Mouse (Mus musculus) hindbrain, postnatal 0 days (tissue): ENCODE data around the gene Intu. TPM values are rescaled to one million over a fixed set of nuclear protein-coding genes. Genes with fewer than 3 reads are reported as not detected.

ENCODE experiments used
- ATAC-seq: fragments of 200-750 bp; cut with Nextera tagmentation; 2 replicates; pipeline ENCODE4 v1.8.0; 2017; ENCODE audit warnings: mild to moderate bottlenecking, moderate TSS enrichment, moderate library complexity
- DNase-seq: peaks from one replicate; pipeline ENCODE4 v3.0.0-alpha.2; 2015; ENCODE audit warnings: low spot score
- H3K27ac ChIP-seq: fragments of 300-500 bp; sonication (generic); 2 replicates; pipeline ENCODE4 v1.5.1; 2014; ENCODE audit warnings: mild to moderate bottlenecking
- H3K27me3 ChIP-seq: fragments of 300-500 bp; sonication (generic); 2 replicates; pipeline ENCODE4 v1.6.1; 2014; ENCODE audit warnings: low read length, mixed read lengths; ENCODE audit not compliant: insufficient read depth
- H3K36me3 ChIP-seq: fragments of 300-500 bp; sonication (generic); 2 replicates; pipeline ENCODE4 v1.6.1; 2014; ENCODE audit warnings: low read length, mixed read lengths; ENCODE audit not compliant: insufficient read depth
- H3K4me1 ChIP-seq: fragments of 300-500 bp; sonication (generic); 2 replicates; pipeline ENCODE4 v1.6.1; 2014; ENCODE audit warnings: antibody characterized with exemption, low read length, mixed read lengths; ENCODE audit not compliant: insufficient read depth
- H3K4me2 ChIP-seq: fragments of 300-500 bp; sonication (generic); 2 replicates; pipeline ENCODE4 v1.6.1; 2014; ENCODE audit warnings: low read depth, mild to moderate bottlenecking, low read length, moderate library complexity, mixed read lengths
- H3K4me3 ChIP-seq: fragments of 300-500 bp; sonication (generic); 2 replicates; pipeline ENCODE4 v1.5.1; 2014; ENCODE audit warnings: low read length
- H3K9ac ChIP-seq: fragments of 300-500 bp; sonication (generic); replicated peaks from 2 replicates; pipeline ENCODE4 v1.6.1; 2014; ENCODE audit warnings: mild to moderate bottlenecking, low read length, moderate library complexity, mixed read lengths
- H3K9me3 ChIP-seq: fragments of 300-500 bp; sonication (generic); 2 replicates; pipeline ENCODE4 v1.6.1; 2016; ENCODE audit warnings: low read length, mixed read lengths
- CTCF ChIP-seq: IDR thresholded peaks from 2 replicates; pipeline ENCODE4 v1.5.1; 2016; ENCODE audit warnings: antibody characterized with exemption, control low read depth, low read depth
- WGBS: fragments of 180-500 bp; shearing (Covaris S2); extraction: QIAGEN DNeasy Blood & Tissue Kit; methylation state at CpG from one replicate; pipeline ENCODE4 v1.1.7; 2014; 5-methylcytosine and 5-hydroxymethylcytosine counted together
- polyA plus RNA-seq: library from polyadenylated mRNA; unstranded; fragments of >200 nt; fragmentation: Nextera tagmentation; extraction: Ambion mirVana; gene quantifications from 2 replicates; pipeline ENCODE4 v1.2.1, GENCODE M21; 2015
- total RNA-seq: library from RNA; depleted of rRNA; stranded (reverse); fragments of >200 nt; gene quantifications from 2 replicates; pipeline ENCODE4 v1.2.3, GENCODE M21; 2014

The Intu gene
- total and polyA plus RNA-seq, 2 experiments from 2014 or later, result 2.5 to 6.3 TPM

DNA sequence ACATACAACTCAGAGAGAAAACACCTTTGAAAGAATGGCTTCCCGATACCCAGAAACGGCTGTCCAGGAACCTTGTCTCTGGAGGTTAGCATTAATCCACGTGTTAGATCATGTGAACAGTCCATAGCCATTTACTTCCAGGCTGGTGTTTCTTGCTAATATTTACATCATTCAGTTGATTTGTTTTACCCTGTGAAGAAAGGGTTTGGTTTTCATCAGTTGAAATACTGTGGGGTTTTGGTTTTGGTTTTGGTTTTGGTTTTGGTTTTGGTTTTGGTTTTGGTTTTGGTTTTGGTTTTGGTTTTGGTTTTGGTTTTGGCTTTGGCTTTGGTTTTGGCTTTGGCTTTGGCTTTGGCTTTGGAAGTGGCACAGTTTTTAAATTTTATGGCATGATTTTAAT, 5.0 kb upstream of the Intu start:
- H3K4me2 ChIP-seq, result no peak overlapping the region
- no peak overlapping the region for H3K4me3 ChIP-seq
- TF ChIP-seq CTCF, result no peak
- no peak overlapping the region for H3K9ac ChIP-seq
- WGBS, result 88% methylated on average over 3 of the region's 3 CpGs
- peaks cover 7% of the 10 kb centered on the region; the same call in 1 of the 2 replicates for H3K4me1 ChIP-seq
- no peaks in the 10 kb centered on the region for H3K27me3 ChIP-seq
- no peak for ATAC-seq
- no peaks in the 10 kb centered on the region for H3K9me3 ChIP-seq
- H3K36me3 ChIP-seq, result no peaks in the 10 kb centered on the region
- no peak overlapping the region for H3K27ac ChIP-seq
- no peak for DNase-seq

DNA sequence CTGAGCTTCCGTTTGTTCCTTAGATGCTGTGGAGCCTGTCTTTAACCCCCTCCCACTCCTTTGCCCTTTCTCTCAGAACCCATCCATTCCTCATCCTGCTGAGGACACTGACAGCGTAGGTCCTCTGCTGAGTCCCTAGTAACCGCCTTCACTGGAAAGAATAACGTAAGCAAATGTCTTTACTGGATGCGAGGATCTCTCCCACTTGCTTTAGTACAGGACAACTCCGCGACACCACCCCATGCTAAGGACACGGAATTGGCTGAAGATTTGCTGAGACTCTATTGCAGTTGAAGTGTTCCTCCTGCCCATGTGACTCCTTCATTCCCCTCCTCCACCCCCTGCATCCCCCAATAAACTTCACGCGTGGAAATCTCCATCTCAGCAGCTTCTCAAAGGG, 3.9 kb upstream of the Intu start:
- Histone ChIP-seq H3K4me2 (peak overlapping the region; percentile 24; the same call in 1 of the 2 replicates), H3K9ac (no peak overlapping the region), H3K4me3 (no peak overlapping the region), H3K9me3 (no peaks in the 10 kb centered on the region), H3K27ac (no peak overlapping the region), H3K4me1 (peaks cover 7% of the 10 kb centered on the region; the same call in 1 of the 2 replicates), H3K36me3 (no peaks in the 10 kb centered on the region), H3K27me3 (no peaks in the 10 kb centered on the region)
- ATAC-seq (no peak), DNase-seq (no peak)
- no peak for TF ChIP-seq CTCF
- 31% methylated on average over 10 of the region's 10 CpGs for WGBS

DNA sequence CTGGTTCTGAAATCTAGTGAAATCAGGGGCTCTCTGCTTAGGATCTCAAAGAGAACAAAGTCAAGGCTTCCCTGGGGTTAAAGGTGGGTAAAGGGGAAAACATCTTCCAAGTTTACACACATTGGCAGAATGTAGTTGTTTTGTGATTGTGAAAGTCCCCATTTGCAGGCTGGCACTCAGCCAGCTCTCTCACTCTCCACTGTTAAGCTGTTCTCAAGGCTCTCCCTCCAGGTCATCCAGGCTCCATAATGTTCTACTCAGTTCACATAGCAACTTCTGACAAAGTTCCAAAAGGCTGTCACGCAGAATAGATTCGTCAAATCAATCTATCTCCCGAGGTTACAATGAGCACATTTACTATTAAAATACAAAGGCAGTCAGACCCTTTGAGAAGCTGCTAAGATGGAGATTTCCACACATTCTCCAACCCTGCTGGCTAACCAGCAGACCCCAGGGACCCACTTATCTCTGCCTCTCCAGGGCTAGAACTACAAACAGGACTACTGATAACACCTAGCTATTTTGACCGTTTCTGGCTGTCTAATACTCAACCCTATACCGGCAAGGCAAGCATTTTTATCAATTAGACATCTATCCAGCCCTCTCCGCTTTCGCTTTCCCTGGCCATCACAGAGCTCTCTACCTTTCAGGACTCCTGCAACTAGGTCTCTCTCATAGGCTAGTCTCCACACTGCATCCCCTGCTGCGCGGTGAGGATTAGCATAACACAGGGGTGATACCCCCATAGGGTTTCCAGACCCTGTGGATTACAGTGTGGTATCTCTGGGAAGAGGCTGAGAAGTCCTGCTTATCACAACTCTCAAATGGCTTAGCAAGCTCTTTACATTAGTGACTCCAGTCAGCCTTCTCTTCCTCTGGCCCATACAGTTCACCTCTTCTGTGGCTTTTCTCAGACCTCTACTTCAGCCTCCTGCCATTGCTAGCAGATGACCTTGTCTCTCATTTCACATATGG, 2.8 kb upstream of the Intu start:
- 21% methylated on average over 9 of the region's 9 CpGs for WGBS
- DNase-seq, result peak; percentile 27

DNA sequence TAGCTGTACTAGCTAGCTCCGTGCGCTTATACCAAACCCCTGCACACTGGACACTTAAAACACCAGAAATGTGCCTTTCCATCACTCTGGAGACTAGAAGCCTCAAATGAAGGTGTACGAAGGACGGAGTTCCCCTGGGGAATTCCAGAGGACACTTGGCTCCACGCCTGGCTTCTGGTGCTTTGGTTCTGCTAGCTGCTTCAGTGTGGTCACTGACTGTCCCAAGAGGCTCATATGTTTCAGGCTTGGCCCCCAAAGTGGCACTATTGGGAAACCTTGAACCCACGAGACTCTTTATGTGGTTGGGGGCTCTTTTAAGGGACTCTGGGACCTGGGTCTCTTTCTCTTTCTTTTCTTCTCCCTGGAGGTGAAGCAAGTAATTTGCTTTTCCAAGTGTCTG, 2.1 kb upstream of the Intu start:
- DNase-seq (no peak), ATAC-seq (no peak)
- no peaks in the 10 kb centered on the region for H3K36me3 ChIP-seq
- H3K4me3 ChIP-seq, result no peak overlapping the region
- no peaks in the 10 kb centered on the region for H3K9me3 ChIP-seq
- 61% methylated on average over 6 of the region's 6 CpGs for WGBS
- no peaks in the 10 kb centered on the region for H3K27me3 ChIP-seq
- H3K9ac ChIP-seq, result no peak overlapping the region
- H3K4me1 ChIP-seq, result peaks cover 7% of the 10 kb centered on the region; the same call in 1 of the 2 replicates
- H3K4me2 ChIP-seq, result no peak overlapping the region
- H3K27ac ChIP-seq, result no peak overlapping the region
- TF ChIP-seq CTCF, result no peak

More for the DNA sequence above, 2.8 kb upstream of the Intu start:
- H3K9ac ChIP-seq, result no peak overlapping the region
- no peaks in the 10 kb centered on the region for H3K36me3 ChIP-seq
- H3K27me3 ChIP-seq, result no peaks in the 10 kb centered on the region
- no peak for TF ChIP-seq CTCF
- no peak overlapping the region for H3K4me3 ChIP-seq
- peaks cover 7% of the 10 kb centered on the region; the same call in 1 of the 2 replicates for H3K4me1 ChIP-seq
- no peak overlapping the region for H3K27ac ChIP-seq
- H3K9me3 ChIP-seq, result no peaks in the 10 kb centered on the region
- H3K4me2 ChIP-seq, result 0 out of 2 replicates have a peak overlapping the region, but pooled peaks have one; percentile 24
- ATAC-seq, result no peak

DNA sequence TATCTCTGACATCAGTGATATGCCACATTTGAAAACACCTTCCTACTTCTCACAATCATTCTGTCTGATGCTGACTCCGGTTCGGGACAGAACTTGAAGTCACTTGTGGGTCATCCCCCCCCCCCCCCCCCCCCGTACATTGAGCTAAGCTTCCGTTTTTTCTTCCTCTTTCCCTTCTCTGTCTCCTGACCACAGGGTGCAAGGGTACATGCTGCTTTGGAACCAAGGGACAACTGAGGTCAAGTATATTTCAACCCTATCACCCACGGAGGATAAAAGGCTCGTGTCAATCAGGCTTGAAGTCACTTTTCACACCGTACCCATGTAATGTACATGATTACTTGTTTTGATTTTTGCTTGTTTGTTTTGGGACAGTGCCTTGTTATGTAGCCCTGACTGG, 241 bp upstream of the Intu start:
- no peaks in the 10 kb centered on the region for H3K36me3 ChIP-seq
- no peaks in the 10 kb centered on the region for H3K9me3 ChIP-seq
- H3K27me3 ChIP-seq, result no peaks in the 10 kb centered on the region
- H3K27ac ChIP-seq, result no peak overlapping the region
- 12% methylated on average over 7 of the region's 7 CpGs for WGBS
- TF ChIP-seq CTCF, result no peak
- H3K4me1 ChIP-seq, result peaks cover 7% of the 10 kb centered on the region; the same call in 1 of the 2 replicates
- H3K4me3 ChIP-seq, result peak overlapping the region; percentile 62
- ATAC-seq (no peak), DNase-seq (no peak)
- peak overlapping the region; percentile 99 for H3K4me2 ChIP-seq
- H3K9ac ChIP-seq, result no peak overlapping the region; the same call in 1 of the 2 replicates

DNA sequence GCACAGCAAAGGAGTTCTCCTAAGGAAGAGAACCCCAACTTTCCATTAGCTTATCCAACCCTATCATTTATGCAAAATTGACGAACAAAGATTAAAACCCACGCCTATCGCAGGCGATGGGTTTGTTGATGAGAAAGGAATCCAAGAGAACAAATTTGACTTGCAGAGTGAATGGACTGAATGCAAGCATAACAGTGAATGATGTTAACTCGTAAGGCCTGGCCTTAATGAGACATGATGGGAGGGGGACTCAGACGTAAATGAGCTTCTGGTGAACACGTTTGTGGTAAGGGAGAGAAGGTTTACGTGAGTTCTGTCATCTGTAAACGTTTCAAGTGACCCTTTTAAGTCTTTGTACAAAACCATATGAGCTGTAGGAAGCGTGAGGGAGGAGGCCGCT, 1.2 kb downstream of the Intu start:
- peak overlapping the region; percentile 99 for H3K4me2 ChIP-seq
- no peaks in the 10 kb centered on the region for H3K36me3 ChIP-seq
- H3K27ac ChIP-seq, result no peak overlapping the region
- WGBS, result 16% methylated on average over 11 of the region's 11 CpGs
- DNase-seq (no peak), ATAC-seq (no peak)
- no peaks in the 10 kb centered on the region for H3K9me3 ChIP-seq
- TF ChIP-seq CTCF, result no peak
- H3K4me3 ChIP-seq, result peak overlapping the region; percentile 62
- H3K9ac ChIP-seq, result no peak overlapping the region
- no peaks in the 10 kb centered on the region for H3K27me3 ChIP-seq
- peaks cover 4% of the 10 kb centered on the region; the same call in 1 of the 2 replicates for H3K4me1 ChIP-seq

DNA sequence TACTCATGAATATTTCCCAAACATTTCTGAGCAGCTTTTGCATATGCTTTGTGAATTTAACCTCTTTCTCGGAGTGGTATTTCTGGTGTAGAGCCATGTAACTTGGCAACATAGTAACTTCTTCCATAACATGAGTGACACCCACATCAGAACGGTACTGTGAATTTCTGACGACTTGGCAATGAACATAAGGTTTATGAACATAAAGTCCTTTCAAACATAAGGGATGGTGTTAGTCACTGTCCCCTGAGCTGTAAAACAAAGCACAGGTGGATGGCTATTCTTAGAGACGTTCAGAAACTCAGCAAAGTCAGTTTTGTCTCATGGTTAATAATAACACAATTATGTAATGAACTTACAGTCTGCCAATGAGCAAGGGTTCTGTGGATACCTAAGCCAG, 3.1 kb downstream of the Intu start:
- Histone ChIP-seq H3K4me3 (no peak overlapping the region), H3K27me3 (no peaks in the 10 kb centered on the region), H3K9ac (no peak overlapping the region), H3K36me3 (no peaks in the 10 kb centered on the region), H3K4me1 (no peaks in the 10 kb centered on the region), H3K4me2 (no peak overlapping the region), H3K27ac (no peak overlapping the region), H3K9me3 (no peaks in the 10 kb centered on the region)
- no peak for TF ChIP-seq CTCF
- WGBS, result 38% methylated on average over 4 of the region's 4 CpGs
- no peak for ATAC-seq
- no peak for DNase-seq
